Mouse (Mus musculus): ENCODE measurements around the gene Cfap77. TPM values are rescaled to one million over a fixed set of nuclear protein-coding genes. Genes with fewer than 3 reads are reported as not detected.

Cfap77 gene
- polyA plus RNA-seq, 3 experiments from 2014 or later = 0.73 to 0.95 TPM; not detected in 1

GRCm38 (mm10) chr2:29051932-29052331 lies 2.9 kb downstream of the Cfap77 start:
- ATAC-seq = no peak

- ATAC-seq = no peak
Observed at GRCm38 (mm10) chr2:29046151-29046550, 8.7 kb downstream of the Cfap77 start.

GRCm38 (mm10) chr2:29042124-29042523 lies 12.7 kb downstream of the Cfap77 start:
- no peak for ATAC-seq

- ATAC-seq = no peak
Observed at GRCm38 (mm10) chr2:29041477-29041768, 13.4 kb downstream of the Cfap77 start.

- ATAC-seq = no peak
Observed at GRCm38 (mm10) chr2:29040594-29041476, 14.0 kb downstream of the Cfap77 start.

- ATAC-seq = no peak
Observed at GRCm38 (mm10) chr2:29039741-29040140, 15.1 kb downstream of the Cfap77 start.

- ATAC-seq = no peak
Observed at GRCm38 (mm10) chr2:29035698-29036097, 19.2 kb downstream of the Cfap77 start.

- ATAC-seq = no peak
Observed at GRCm38 (mm10) chr2:29034542-29035475, 20.1 kb downstream of the Cfap77 start.

GRCm38 (mm10) chr2:29031951-29032350 lies 22.9 kb downstream of the Cfap77 start:
- ATAC-seq = no peak

- ATAC-seq = no peak
Observed at GRCm38 (mm10) chr2:29030048-29030734, 24.7 kb downstream of the Cfap77 start.

- no peak for ATAC-seq
Observed at GRCm38 (mm10) chr2:29025284-29025683, 29.6 kb downstream of the Cfap77 start.

- no peak for ATAC-seq
Observed at GRCm38 (mm10) chr2:29023001-29023400, 31.9 kb downstream of the Cfap77 start.

GRCm38 (mm10) chr2:29021025-29021424 lies 33.8 kb downstream of the Cfap77 start:
- no peak for ATAC-seq

GRCm38 (mm10) chr2:29018680-29019079 lies 36.2 kb downstream of the Cfap77 start:
- no peak for ATAC-seq

- no peak for ATAC-seq
Observed at GRCm38 (mm10) chr2:29016599-29017587, 38.0 kb downstream of the Cfap77 start.

- ATAC-seq = no peak
Observed at GRCm38 (mm10) chr2:29012523-29012922, 42.3 kb downstream of the Cfap77 start.

GRCm38 (mm10) chr2:29007656-29008055 lies 47.2 kb downstream of the Cfap77 start:
- no peak for ATAC-seq

- no peak for ATAC-seq
Observed at GRCm38 (mm10) chr2:29006455-29007034, 48.3 kb downstream of the Cfap77 start.

GRCm38 (mm10) chr2:29004037-29004436 lies 50.8 kb downstream of the Cfap77 start:
- ATAC-seq = no peak

GRCm38 (mm10) chr2:28998246-28998645 lies 56.6 kb downstream of the Cfap77 start:
- no peak for ATAC-seq

- no peak for ATAC-seq
Observed at GRCm38 (mm10) chr2:28997161-28997834, 57.6 kb downstream of the Cfap77 start.

Measured in inflammation-experienced regulatory T-cells, adult 6 months (primary cell).